Mouse (Mus musculus): ENCODE results near the gene Cbx5.

Gene Cbx5

GRCm38 (mm10) chr15:103214971-103215907 is 24.4 kb downstream of the Cbx5 start:
- DNase-seq (ENCODE audit: low read depth, low spot score), result peak; percentile 98

GRCm38 (mm10) chr15:103214149-103214548 is 25.5 kb downstream of the Cbx5 start:
- no peak for DNase-seq (ENCODE audit: low read depth, low spot score)

- no peak for DNase-seq (ENCODE audit: low read depth, low spot score)
Measured at GRCm38 (mm10) chr15:103205156-103205555, 34.5 kb downstream of the Cbx5 start.

GRCm38 (mm10) chr15:103202088-103202793 is 37.4 kb downstream of the Cbx5 start:
- DNase-seq (ENCODE audit: low read depth, low spot score), result no peak

GRCm38 (mm10) chr15:103197785-103198184 is 41.8 kb downstream of the Cbx5 start:
- no peak for DNase-seq (ENCODE audit: low read depth, low spot score)

GRCm38 (mm10) chr15:103196835-103197234 is 42.8 kb downstream of the Cbx5 start:
- DNase-seq (ENCODE audit: low read depth, low spot score), result no peak

- no peak for DNase-seq (ENCODE audit: low read depth, low spot score)
Measured at GRCm38 (mm10) chr15:103193606-103194005, 46.0 kb downstream of the Cbx5 start.

- DNase-seq (ENCODE audit: low read depth, low spot score), result peak; percentile 68
Measured at GRCm38 (mm10) chr15:103190531-103191462, 48.8 kb downstream of the Cbx5 start.

GRCm38 (mm10) chr15:103190083-103190482 is 49.5 kb downstream of the Cbx5 start:
- DNase-seq (ENCODE audit: low read depth, low spot score), result no peak

- no peak for DNase-seq (ENCODE audit: low read depth, low spot score)
Measured at GRCm38 (mm10) chr15:103187803-103188202, 51.8 kb downstream of the Cbx5 start.

GRCm38 (mm10) chr15:103185462-103186198 is 54.0 kb downstream of the Cbx5 start:
- DNase-seq (ENCODE audit: low read depth, low spot score), result peak; percentile 54

- peak; percentile 50 for DNase-seq (ENCODE audit: low read depth, low spot score)
Measured at GRCm38 (mm10) chr15:103183651-103184610, 55.7 kb downstream of the Cbx5 start.

GRCm38 (mm10) chr15:103183135-103183534 is 56.5 kb downstream of the Cbx5 start:
- DNase-seq (ENCODE audit: low read depth, low spot score), result peak; percentile 93

GRCm38 (mm10) chr15:103182166-103182790 is 57.3 kb downstream of the Cbx5 start:
- DNase-seq (ENCODE audit: low read depth, low spot score), result peak; percentile 79

GRCm38 (mm10) chr15:103180406-103180805 is 59.2 kb downstream of the Cbx5 start:
- DNase-seq (ENCODE audit: low read depth, low spot score), result no peak

- DNase-seq (ENCODE audit: low read depth, low spot score), result no peak
Measured at GRCm38 (mm10) chr15:103178767-103179166, 60.8 kb downstream of the Cbx5 start.

- peak; percentile 79 for DNase-seq (ENCODE audit: low read depth, low spot score)
Measured at GRCm38 (mm10) chr15:103178137-103178536, 61.5 kb downstream of the Cbx5 start.

GRCm38 (mm10) chr15:103177611-103178041 is 62.0 kb downstream of the Cbx5 start:
- DNase-seq (ENCODE audit: low read depth, low spot score), result peak; percentile 71

GRCm38 (mm10) chr15:103176874-103177421 is 62.7 kb downstream of the Cbx5 start:
- peak; percentile 85 for DNase-seq (ENCODE audit: low read depth, low spot score)
